Mouse (Mus musculus): ENCODE results near the gene Tppp2.

The Tppp2 gene

DNA sequence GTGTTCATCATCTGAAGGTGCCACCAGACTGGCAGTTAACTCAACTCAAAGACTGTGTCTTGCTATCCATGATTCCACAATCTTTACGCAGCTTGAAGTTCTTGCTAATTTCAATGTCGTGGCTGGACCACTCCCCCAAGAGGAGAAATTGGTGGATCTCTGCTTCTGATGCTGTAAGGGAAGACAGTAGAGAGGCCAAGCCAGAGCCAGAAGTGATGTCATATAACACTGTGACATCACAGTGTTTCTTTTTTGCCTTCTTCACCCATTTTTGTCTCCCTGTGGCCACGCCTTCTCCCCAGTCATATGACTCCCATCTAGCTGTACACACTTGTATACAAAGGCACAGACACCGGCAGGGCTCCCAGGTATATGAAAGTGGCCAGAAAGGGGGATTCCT is at the start of gene Tppp2:
Tppp2 (plus strand) TSS at position 301 of the 400 bp plus-strand sequence.
- in situ Hi-C loops (cut with MboI; ENCODE audit: low pct_unique_long_range_greater_than_20kb in 1 of 2, low sequenced_read_pairs in 2 of 2, unreplicated experiment in 1 of 2): loop anchor here (25.0 kb wide), 3 partner anchors 219 to 419 kb away; partner anchors contain the start of genes Mettl3 (in 1 of the 2) and Sall2 (in 1 of the 2)

DNA sequence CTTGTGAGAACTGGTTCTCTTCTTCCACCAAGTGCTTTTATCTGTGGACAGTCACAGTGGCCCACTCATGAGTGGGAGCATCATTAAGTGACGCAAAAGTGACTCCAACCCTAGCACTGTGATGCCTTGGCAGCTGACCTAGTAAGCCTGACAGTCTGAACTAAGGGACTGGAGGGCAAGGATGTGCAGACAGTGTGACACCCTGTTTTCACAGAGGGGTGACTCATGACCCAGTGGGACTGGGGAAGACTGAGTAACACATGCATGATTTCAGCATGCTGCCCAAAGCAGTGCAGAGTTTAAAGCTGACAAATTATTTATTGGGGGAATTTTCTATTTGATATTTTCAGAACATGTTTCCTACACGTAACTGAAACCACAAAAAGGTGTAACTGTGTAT is 47.5 kb upstream of the Tppp2 start:
- in situ Hi-C loops (cut with MboI; ENCODE audit: low pct_unique_long_range_greater_than_20kb in 1 of 2, low sequenced_read_pairs in 2 of 2, unreplicated experiment in 1 of 2): no loop called here

DNA sequence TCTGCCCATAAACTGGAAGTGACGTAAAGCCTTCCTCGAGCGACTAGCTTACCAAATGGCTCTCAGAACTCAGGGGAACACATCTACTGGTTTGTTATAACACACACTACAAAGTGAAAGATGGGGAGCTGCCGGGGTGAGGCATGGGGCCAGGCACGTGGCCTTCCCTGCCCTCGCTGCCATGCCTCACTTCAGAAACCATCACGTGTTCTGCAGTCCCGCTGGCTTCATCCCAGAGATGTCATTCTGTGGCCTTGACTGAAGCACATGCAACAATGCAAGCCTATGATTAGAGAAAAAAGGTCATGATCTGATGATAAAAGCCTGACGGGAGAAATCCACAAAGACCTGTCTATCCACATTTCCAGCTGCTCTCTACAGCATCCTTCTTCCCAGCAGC is 46.5 kb upstream of the Tppp2 start:
- in situ Hi-C loops (cut with MboI; ENCODE audit: low pct_unique_long_range_greater_than_20kb in 1 of 2, low sequenced_read_pairs in 2 of 2, unreplicated experiment in 1 of 2): no loop called here

DNA sequence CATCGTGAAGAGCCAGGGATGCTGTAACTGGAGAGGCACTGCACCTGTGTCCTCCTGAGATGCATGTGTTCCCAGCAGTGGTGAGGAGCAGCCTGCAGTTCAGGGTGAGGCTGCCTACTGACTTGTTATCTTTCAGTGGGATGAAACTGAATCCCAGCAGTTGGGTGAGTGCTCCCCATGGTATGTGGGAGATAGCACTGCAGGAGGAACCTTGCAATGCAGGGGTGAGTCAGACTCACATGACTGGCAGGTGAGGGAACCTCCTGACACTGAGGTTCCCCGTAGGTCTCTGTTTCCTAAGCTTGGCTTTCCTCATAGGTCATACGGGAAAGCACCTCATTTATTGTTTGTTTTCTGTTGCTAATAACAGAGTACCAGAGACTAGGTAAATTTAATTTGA is 40.7 kb upstream of the Tppp2 start:
- in situ Hi-C loops (cut with MboI; ENCODE audit: low pct_unique_long_range_greater_than_20kb in 1 of 2, low sequenced_read_pairs in 2 of 2, unreplicated experiment in 1 of 2): no loop called here

GRCm38 (mm10) chr14:51883527-51884030 is 34.6 kb upstream of the Tppp2 start:
- in situ Hi-C loops (cut with MboI; ENCODE audit: low pct_unique_long_range_greater_than_20kb in 1 of 2, low sequenced_read_pairs in 2 of 2, unreplicated experiment in 1 of 2): no loop called here

GRCm38 (mm10) chr14:51884031-51884544 is 34.1 kb upstream of the Tppp2 start:
- in situ Hi-C loops (cut with MboI; ENCODE audit: low pct_unique_long_range_greater_than_20kb in 1 of 2, low sequenced_read_pairs in 2 of 2, unreplicated experiment in 1 of 2): no loop called here

- in situ Hi-C loops (cut with MboI; ENCODE audit: low pct_unique_long_range_greater_than_20kb in 1 of 2, low sequenced_read_pairs in 2 of 2, unreplicated experiment in 1 of 2): no loop called here
Observed at GRCm38 (mm10) chr14:51884598-51885331, 33.5 kb upstream of the Tppp2 start, which contains the start of gene Mettl17. Gene Mettl17 (plus strand): TSS chr14:51884842.

GRCm38 (mm10) chr14:51886051-51886450 is 32.2 kb upstream of the Tppp2 start:
- in situ Hi-C loops (cut with MboI; ENCODE audit: low pct_unique_long_range_greater_than_20kb in 1 of 2, low sequenced_read_pairs in 2 of 2, unreplicated experiment in 1 of 2): no loop called here

GRCm38 (mm10) chr14:51889833-51890232 is 28.4 kb upstream of the Tppp2 start:
- in situ Hi-C loops (cut with MboI; ENCODE audit: low pct_unique_long_range_greater_than_20kb in 1 of 2, low sequenced_read_pairs in 2 of 2, unreplicated experiment in 1 of 2): no loop called here

- in situ Hi-C loops (cut with MboI; ENCODE audit: low pct_unique_long_range_greater_than_20kb in 1 of 2, low sequenced_read_pairs in 2 of 2, unreplicated experiment in 1 of 2): no loop called here
Observed at GRCm38 (mm10) chr14:51892191-51892939, 25.9 kb upstream of the Tppp2 start, which contains the start of gene Slc39a2. Gene Slc39a2 (plus strand): TSS chr14:51892889.

GRCm38 (mm10) chr14:51893094-51893794 is 25.0 kb upstream of the Tppp2 start:
- in situ Hi-C loops (cut with MboI; ENCODE audit: low pct_unique_long_range_greater_than_20kb in 1 of 2, low sequenced_read_pairs in 2 of 2, unreplicated experiment in 1 of 2): no loop called here

- in situ Hi-C loops (cut with MboI; ENCODE audit: low pct_unique_long_range_greater_than_20kb in 1 of 2, low sequenced_read_pairs in 2 of 2, unreplicated experiment in 1 of 2): no loop called here
Observed at GRCm38 (mm10) chr14:51893809-51894208, 24.4 kb upstream of the Tppp2 start.

GRCm38 (mm10) chr14:51895071-51895470 is 23.2 kb upstream of the Tppp2 start:
- in situ Hi-C loops (cut with MboI; ENCODE audit: low pct_unique_long_range_greater_than_20kb in 1 of 2, low sequenced_read_pairs in 2 of 2, unreplicated experiment in 1 of 2): no loop called here

DNA sequence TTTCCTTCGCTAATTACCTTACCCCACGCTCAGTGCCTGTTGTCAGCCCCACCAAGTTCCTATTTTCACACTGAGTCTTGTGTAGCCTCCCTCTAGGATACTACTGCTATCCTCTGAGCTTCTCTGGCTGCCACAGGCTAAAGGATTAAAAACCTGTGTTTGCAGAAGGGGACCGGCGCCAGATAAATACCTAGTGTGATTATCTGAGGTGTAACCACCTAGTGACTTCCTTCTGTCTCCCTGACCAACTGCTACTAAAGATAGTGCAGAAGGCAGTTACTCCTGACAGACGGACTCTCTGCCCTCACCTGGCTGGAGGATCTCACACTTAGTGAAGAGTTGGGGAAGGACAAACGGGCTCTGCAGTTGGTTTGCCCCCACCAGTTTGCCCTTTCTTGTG is 22.2 kb upstream of the Tppp2 start:
- in situ Hi-C loops (cut with MboI; ENCODE audit: low pct_unique_long_range_greater_than_20kb in 1 of 2, low sequenced_read_pairs in 2 of 2, unreplicated experiment in 1 of 2): no loop called here

- in situ Hi-C loops (cut with MboI; ENCODE audit: low pct_unique_long_range_greater_than_20kb in 1 of 2, low sequenced_read_pairs in 2 of 2, unreplicated experiment in 1 of 2): no loop called here
Observed at GRCm38 (mm10) chr14:51896539-51897170, 21.6 kb upstream of the Tppp2 start.

DNA sequence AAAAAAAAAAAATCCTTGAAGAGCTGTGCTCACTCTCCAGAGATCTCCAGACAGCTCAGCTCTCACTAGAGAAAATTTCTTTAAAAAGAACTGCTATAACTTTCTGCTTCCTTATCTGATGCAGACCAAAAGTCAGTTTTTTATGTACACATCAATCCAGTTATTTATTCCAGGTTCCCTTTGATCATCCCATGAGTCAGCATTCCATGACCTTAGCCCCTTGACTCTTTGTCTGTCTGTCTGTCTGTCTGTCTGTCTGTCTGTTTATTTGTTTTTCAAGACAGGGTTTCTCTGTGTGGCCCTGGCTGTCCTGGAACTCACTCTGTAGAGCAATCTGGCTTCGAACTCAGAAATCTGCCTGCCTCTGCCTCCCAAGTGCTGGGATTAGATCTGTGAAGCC is 18.9 kb upstream of the Tppp2 start:
- in situ Hi-C loops (cut with MboI; ENCODE audit: low pct_unique_long_range_greater_than_20kb in 1 of 2, low sequenced_read_pairs in 2 of 2, unreplicated experiment in 1 of 2): no loop called here

DNA sequence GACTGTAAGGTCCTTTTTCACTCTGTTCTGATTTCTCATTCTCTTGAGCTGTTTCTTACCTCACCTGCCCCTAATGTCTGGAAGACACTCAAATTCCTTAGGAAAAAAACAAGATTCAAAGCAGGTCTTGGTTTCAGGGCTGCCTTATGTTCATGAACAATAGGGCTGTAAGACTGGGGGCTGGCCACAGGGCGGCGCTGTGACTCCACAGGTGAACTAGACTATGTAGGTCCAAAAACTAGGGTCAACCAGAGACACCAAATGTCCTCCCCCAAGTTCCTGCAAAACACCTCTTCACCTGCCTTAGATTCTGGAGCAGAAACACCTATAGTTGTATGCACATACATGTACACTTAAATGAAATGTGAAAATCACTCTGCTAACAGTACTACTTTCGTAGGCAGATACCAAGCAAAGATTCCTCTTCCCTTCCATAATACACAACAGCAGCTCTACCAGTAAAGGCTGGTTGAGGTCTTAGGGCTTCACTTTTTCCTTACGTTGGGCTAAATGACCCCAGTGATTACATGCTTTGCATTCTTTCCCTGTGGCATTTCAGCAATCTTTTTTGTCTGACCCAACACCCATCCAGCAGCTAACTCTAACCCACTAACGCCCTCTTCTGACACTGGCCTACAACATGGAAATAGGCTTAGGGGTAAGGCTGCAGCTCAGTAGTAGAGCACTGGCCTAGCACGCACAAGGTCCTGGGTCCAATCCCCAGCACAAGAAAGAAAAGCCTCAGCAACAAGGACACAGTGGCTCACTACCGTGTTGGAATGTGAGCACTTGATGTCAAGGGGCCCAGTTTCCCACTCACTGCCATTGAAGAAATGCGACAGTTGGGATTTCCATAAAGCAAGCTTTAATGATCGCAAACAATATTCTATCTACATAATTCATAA is 15.2 kb upstream of the Tppp2 start:
- in situ Hi-C loops (cut with MboI; ENCODE audit: low pct_unique_long_range_greater_than_20kb in 1 of 2, low sequenced_read_pairs in 2 of 2, unreplicated experiment in 1 of 2): loop anchor here (10.0 to 25.0 kb wide), 5 partner anchors 82 to 434 kb away; partner anchors contain the start of genes Arhgef40 (in 1 of the 2), Mettl3 (in 1 of the 2), Sall2 (in 1 of the 2) and Zfp219 (in 1 of the 2)
